Mouse (Mus musculus): ENCODE measurements around the gene Helt.
A peak's percentile ranks its signal among the peaks of the same experiment; 100 is the strongest.
"Not testable (repeated sequence)": the region's sequence is repeated elsewhere in the genome, so short reads cannot be mapped to it uniquely, and the experiment has no call there.

The Helt gene

DNA sequence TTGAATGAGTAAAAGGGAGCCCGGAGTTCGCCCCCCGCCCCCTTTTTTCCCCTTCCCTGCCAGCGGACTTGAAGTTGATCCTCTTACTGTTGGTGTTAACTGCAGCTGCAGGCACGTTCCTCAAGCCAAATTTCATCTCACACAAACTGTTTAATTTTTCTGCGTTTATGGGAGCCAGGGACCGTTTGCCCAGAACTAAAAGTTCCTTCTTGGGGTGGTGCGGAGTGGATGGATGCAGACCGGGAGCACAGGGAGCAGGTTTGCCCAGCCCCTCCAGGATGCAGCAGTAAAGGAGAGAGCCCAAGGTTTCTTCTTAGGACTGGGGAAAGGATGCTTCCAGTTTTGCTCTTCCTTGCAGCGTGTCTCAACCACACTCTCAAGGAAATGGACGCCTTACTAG lies 2.1 kb upstream of the Helt start:
- no peak for DNase-seq (ENCODE audit: low spot score)

DNA sequence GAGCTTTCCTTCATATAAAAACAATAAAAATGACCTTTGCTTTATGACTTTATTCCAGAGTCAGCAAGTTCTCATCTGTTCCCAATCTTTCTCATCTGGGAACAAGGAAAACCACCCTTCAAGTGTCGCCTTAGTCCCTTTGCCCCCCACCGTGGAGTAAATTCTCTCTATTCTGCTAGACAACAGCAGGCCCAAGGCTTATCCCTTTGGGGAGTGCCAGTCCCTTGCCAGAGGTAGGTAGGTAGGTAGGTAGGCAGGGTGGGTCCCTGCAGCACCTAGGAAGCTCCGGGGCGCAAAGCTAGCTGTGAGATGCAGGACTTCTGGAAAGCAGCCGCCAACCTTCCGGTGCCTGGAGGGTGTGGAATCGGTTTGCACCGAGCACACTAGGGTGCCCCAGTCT lies 1.5 kb upstream of the Helt start:
- no peak for DNase-seq (ENCODE audit: low spot score)

DNA sequence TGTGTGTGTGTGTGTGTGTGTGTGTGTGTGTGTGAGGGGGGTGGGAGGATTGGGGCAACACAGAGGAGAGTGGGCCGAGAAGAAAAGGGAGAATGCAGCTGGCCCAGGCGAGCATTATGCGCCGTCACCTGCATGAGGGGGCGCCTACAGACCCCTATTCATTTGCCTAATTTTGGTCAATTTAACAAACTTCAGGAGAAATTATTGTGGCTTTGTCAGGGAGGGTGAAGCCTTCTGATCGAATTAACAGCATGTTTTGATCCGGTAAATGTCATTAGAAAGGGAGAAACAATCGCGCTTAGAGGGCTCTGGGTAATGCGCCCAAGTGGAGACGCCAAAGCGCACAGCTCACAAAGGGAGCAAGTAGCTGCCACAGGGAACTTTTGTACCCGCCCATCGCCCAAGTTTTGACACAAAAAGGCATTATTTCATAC lies 647 bp upstream of the Helt start:
- DNase-seq (ENCODE audit: low spot score), result no peak

DNA sequence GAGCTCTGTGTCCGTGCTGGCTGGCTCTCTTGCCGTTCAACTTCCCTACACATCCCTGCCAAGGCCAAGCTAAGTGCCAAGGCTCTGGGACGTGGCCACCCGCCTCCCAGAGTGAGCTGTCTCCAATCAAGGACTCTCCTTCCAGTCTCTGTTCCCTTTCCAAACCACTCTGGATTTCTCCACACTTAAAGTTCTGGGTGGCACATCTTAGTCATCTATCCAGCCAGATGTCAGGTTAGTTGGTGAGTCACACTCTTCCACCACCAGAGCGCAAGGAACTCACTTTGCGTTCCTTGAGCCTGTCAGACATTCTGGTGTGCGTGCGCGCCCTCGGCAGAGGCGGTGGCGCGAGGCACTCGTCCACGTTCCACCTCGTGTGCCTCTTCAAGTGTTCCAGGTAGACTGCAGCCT lies 725 bp downstream of the Helt start:
- no peak for DNase-seq (ENCODE audit: low spot score)

DNA sequence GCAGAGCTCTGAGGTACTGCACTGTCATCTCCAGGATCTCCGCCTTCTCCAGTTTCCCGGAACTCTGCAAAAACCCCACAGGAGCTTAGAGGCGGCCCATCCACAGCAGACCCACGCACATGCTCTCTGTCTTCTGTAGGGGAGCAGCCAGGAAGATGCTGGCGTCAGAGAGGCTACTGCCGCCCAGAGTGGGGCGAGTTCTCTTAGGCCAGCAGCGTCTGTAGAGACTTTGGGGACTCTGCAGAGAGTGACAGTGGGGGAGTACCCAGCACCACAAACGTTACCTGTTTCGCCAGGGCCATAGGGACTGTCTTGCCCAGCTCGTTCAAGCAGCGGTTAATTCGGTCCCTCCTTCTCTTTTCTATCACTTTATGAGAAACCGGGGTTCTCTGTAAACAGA lies 1.3 kb downstream of the Helt start:
- DNase-seq (ENCODE audit: low spot score), result no peak

DNA sequence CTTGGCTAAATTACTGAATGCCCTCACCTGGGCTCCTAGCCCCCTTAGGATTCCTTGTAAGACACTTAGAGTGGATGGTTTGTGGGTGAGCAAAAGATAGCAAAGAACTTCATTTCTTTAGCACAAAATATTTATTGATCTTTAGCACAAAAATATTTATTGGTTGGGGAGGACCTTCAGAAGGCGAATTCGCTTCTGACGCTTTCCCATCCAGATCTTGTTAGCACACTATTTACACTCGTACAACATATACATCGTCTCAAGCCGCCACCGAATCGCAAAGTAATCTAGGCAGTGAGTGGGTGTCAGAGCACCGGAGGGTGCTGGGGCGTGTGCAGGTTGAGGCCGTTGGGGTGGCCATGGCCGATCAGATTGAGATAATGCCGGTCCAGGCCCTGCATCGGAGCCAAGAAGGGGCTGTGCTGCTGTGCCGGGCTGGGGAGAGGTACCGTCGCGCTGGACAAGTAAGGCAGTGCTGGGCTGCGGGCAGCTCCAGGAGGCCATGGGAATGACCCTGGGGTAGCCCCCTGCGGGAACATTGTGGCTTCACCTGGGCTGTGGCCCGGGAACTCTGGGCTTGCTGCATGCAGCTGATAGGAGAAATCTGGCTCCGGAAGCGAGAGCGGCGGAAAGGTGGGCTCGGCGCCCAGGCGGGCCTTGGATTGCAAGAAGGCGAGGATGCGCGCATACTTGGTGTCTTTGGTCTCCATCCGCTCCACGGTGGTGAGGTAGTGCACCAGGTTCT lies 2.4 kb downstream of the Helt start:
- DNase-seq (ENCODE audit: low spot score), result no peak

DNA sequence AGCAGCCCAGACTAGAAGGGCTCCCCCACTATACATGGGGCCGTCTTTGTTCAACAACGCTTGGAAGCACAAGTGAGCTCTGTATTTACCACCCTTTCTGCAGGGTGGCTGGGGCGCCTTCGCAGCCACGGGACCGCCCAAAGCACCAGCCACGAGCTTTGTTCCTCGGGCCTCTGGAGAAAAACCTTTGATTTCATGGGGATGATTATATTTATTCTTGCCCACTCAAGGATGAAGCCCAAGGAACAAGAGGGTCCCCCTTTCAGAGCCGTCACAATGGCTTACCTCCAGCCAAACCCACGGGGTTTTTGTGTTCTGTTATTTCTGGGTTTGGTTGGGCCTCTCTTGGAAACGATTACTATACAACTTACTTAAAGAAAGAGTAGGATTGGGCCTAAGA lies 5.2 kb downstream of the Helt start:
- DNase-seq (ENCODE audit: low spot score), result no peak

DNA sequence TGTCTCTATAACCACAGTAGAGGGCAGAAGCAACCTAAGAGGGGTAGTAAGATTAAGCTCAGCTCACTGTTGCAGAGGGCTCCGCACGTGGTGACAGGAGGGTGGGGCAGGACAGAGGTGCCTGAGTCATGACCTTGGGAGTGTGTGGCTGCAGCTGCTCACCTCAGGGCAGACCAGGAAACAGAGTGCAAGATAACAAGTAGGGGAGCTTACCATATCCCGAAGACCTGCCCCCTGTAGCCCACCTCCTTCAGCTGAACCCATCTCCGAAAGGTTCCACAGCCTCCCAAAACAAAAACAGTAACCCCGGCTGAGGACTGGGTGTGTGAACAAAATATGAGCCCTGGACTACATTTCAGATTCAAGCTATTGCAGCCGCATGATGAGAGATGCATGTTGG lies 6.5 kb downstream of the Helt start:
- DNase-seq (ENCODE audit: low spot score), result no peak

DNA sequence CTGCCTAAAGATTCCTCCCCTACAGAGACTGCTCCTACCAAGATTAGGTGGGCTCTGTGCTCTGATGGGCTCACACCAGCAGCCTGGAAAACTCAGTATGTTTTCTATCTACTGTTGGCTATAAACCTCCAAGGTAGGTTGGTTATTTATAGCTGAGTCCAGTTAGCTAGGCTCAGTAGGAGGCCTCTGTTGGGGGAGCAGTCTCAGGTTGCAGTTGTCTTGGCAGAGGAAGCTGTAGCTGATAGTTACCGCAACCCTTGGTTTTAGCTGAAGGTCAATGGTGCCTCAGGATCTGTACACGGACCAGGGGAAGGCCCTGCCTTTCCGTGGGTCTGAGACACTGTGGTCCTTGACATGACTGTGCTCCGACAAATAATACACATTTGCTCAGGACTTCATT lies 8.5 kb downstream of the Helt start:
- no peak for DNase-seq (ENCODE audit: low spot score)

DNA sequence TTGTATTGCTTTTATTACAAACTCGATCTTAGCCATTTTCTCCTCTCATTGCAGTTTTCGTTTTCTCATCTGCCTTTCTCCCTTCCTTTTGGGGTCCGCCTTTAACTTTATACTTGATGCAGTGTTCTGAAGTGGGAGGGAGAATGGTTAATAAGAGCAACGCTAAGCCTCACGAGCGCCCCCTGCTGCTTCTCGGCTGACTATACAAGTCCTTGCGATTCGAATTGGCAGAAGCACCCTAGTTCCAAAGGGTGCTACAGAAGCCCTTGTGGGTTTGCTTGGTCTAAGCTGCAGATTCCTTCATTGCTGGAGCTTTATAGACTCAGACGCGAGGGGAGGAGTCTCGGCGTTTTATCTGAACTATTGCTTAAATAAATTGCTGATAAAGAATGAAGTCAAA lies 12.9 kb downstream of the Helt start:
- DNase-seq (ENCODE audit: low spot score), result peak; percentile 31

DNA sequence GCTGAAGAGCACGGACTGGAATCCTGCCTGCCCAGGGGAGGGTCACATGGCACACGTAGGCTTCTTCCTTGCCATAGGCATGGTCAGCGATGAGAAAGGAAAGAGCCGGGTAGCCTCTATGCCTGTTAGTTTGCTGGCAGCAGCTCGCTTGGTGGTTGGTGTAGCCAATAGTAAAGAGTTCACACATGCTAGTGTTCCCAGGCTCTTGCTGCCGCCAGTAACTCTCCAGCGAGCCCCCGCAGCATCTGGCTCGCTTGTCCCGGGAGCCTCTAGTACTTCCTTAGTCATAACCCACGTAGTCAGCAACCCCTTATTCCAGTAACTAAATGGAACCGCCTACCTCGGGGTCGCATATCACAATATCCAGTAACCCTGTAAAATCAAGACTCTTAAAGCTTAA lies 17.5 kb downstream of the Helt start:
- DNase-seq (ENCODE audit: low spot score), result no peak

DNA sequence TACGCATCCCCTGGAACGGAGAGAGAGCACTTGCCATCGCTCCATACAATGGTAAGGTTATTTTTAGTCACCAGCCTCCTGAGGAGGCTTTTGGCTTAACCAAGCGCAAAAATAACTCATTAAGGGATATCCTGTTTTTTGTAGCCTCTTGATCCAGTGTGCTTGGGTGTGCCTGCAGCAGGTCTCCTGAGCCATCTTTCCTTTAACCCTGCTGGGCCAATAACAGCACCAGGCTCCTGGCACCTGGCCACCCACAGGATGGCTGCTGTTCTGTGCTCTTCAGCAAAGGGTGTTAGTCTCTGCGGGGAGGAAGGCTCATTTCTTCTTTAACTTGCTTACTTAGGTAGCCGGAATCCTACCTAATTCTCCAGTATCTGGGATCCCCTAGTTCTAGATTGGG lies 23.7 kb downstream of the Helt start:
- no peak for DNase-seq (ENCODE audit: low spot score)

DNA sequence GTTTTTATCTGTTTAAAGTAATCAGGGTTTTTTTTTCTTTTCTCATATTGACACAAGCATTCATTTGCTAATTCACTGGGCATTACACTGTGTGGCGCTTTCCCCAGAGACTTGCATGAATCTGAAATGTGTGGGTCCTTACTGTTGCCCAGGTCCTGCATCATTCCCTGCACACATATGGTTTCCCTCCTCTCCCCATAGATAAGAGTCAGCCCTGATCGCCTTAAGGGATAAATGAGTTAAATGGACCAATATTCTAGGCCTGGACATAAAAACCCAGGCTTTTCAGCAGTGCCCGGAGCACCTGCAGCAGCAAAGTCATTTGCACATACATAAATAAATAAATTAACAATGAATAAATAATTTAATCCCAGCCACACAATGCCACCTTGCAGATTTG lies 24.3 kb downstream of the Helt start:
- no peak for DNase-seq (ENCODE audit: low spot score)

DNA sequence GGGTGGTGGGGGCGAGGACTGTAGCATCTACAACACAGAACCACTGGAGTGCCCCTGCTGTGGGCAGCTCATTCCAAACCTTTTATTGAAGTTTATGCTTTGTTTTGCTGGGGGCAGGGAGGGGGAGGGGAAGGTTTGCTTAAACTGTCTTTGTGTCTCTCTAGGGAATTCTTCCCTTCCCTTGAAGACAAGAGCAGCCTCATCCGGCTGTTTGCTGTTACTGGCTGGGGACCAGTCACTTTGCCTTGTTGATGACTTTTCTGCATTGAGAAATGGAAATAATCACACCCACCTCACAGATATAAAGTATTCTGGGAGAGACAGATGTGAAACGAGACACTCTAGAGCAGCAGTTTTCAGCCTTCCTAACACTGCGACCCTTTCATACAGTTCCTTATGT lies 27.7 kb downstream of the Helt start:
- no peak for DNase-seq (ENCODE audit: low spot score)

DNA sequence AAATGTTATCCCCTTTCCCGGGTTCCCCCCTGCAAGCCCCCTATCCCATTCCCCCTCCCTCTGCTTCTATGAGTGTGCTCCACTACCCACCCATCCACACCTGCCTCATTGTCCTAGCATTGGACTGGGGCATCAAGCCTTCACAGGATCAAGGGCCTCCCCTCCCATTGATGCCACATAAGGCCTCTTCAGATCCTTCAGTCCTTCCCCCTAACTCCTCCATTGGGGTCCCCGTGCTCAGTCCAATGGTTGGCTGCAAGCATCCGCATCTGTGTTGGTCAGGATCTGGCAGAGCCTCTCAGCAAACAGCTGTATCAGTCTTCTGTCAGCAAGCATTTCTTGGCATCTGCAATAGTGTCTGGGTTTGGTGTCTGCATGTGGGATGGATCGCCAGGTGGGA lies 30.3 kb downstream of the Helt start:
- DNase-seq (ENCODE audit: low spot score), result not testable (repeated sequence)

DNA sequence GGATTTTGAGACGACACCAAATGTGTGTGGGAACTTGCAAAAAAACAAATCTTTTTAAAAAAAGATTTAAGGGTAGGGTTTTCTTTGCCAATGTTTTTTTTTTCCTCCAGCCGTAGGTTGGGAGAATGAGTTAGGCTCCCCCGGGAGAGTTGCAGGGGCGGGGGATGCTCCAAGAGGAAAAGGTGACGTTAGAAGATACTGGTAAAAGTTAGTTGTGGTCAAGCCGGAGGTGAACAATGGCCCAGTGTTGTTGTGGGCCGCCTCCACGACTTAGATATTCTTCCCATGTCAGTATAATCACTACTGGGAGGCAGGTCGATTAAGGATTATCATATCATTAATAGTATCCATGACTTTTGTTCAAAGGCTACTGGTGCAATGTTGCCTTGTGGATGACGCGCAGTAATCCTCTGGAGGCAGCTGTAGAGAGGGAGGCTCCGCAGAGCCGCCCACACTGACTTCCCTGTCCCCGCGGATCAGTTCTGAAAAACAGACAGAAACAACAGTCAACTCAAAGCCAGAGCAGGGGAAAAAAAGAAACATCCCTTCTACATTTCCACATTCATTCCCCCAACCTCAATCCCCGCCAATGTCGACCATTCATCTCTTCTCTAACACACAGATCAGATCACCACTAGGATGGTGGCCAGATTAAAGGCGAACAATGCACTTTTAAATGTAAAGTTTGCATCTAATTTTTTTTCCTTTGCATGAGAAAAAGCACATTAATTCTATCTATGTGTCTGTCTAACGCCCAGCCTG lies 36.4 kb downstream of the Helt start:
- no peak for DNase-seq (ENCODE audit: low spot score)

DNA sequence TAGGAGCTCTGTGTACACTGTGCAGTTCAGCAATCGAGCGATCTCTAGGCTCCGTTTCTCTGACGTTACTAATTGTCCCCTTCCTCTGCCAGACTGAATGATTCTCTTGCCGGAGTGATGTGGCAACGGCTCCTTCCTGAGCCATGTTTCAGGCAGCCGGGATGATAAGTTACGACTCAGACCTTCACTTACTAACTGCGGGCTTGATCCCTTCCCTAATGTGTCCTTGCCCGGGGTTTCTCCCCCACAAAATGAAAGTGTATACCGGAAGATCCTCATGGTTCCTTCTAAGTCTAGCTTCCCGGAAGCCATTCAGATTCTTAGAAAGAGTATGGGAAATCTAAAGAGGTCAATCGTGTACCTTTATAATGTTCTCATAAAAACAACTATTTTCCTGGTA lies 42.0 kb downstream of the Helt start:
- DNase-seq (ENCODE audit: low spot score), result no peak

DNA sequence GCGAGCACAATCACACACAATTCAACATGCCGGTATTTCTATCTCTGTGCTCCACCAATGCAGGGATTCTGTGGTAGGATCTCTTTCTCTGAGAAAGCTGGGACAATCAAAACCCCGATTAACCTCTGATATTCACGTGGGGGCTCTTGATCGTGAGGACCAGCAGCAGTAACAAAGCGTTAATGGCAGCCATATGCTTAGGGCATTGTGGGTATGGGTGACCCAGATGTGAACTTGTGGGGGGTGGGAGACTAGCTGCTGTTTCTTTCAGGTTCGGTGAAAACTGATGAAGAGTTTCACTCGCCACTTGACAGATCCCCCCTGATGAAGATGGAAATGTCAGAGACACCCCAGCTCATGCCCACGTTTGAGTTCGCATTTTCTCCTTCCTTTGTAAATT lies 42.9 kb downstream of the Helt start:
- no peak for DNase-seq (ENCODE audit: low spot score)

DNA sequence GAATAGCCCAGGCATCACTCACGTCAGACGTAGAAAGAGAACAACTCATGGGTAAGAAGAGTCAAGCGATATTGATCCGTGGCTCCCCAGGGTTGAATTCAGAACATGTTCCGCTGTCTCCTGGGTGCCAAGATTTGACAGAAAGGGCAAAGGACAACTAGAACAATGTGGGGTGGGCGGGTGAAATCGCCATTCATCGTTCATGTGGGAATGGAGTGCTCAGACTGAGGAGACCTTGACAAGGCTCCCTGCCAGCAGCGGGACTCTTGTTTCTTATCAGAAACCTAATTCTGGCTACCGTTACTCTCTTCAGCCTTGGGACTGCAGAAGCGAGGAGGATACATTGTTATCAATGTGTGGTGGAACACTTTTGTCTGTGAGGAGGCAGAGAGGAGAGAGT lies 48.1 kb downstream of the Helt start:
- DNase-seq (ENCODE audit: low spot score), result peak; percentile 56

DNA sequence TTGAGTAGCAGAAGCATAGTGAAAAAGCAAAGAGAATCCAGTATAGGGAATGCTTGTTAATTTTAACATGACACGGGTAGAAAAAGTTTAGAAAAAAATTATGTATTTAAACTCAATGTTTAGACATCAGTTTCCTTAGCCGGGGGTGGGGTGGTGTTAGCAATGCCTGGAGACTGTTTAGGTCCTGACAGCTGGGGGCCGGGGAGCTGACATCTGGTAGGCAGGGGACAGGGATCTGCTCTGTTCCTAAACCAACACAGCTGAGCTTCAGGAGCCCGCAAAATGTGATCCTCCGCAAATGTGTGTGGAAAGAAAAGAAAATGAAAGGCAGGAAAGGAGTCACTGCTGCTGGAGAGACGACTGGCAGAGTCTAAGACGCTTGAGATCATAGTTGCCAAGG lies 51.5 kb downstream of the Helt start:
- DNase-seq (ENCODE audit: low spot score), result no peak

Measured in ovary, adult 18-20 months (tissue).